Mouse (Mus musculus): ENCODE data around the gene Phtf2. TPM values are rescaled to one million over a fixed set of nuclear protein-coding genes. Genes with fewer than 3 reads are reported as not detected.
"Not testable (repeated sequence)": the region's sequence is repeated elsewhere in the genome, so short reads cannot be mapped to it uniquely, and the experiment has no call there.

Phtf2 gene
- polyA plus RNA-seq, 1 experiment from 2014 or later, result 18.2 TPM

GRCm38 (mm10) chr5:20720201-20720900 is 161.6 kb downstream of the Phtf2 start:
- Histone ChIP-seq H3K36me3 (ENCODE audit: control insufficient read depth, insufficient read depth, low read length) (no peaks in the 10 kb centered on the region), H3K4me1 (replicated peaks; ENCODE audit: control insufficient read depth, insufficient read depth, low read length) (no peaks in the 10 kb centered on the region), H3K4me2 (no peak overlapping the region), H3K4me3 (ENCODE audit: low read depth, low read length) (no peak overlapping the region), H3K9me3 (ENCODE audit: control insufficient read depth, low read length) (no peaks in the 10 kb centered on the region), H3K9ac (ENCODE audit: low read depth, low read length) (no peak overlapping the region), H3K27me3 (replicated peaks; ENCODE audit: control insufficient read depth, insufficient read depth, low read length) (no peaks in the 10 kb centered on the region), H3K27ac (ENCODE audit: low read depth, low read length) (no peak overlapping the region)
- DNase-seq (ENCODE audit: low spot score) (no peak), ATAC-seq (replicated peaks; ENCODE audit: low FRiP score) (no peak)
- 71% methylated on average over 4 of the region's 4 CpGs for WGBS

DNA sequence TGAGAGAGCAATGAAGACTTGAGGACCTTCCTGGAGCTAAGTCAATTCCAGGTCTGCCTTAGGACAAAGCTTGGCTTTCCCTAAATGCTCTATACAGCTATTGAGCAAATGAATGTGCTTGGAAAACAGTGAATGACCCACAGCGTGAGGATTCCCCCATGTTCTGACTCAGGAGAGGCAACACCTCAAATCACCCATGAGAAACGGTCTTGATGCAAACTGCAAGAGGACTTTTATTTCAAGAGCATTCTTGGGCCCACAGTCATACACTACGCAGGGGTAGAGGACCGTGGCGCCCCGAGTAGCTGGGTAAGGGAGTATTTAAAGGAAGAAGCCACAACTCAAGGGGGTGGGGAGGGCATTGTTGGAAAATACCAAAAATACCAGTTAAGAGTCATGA is 165.9 kb downstream of the Phtf2 start:
- not testable (repeated sequence) for ATAC-seq (replicated peaks; ENCODE audit: low FRiP score); H3K27ac ChIP-seq (ENCODE audit: low read depth, low read length); H3K9me3 ChIP-seq (ENCODE audit: control insufficient read depth, low read length); H3K4me3 ChIP-seq (ENCODE audit: low read depth, low read length); H3K36me3 ChIP-seq (ENCODE audit: control insufficient read depth, insufficient read depth, low read length); DNase-seq (ENCODE audit: low spot score); H3K4me1 ChIP-seq (replicated peaks; ENCODE audit: control insufficient read depth, insufficient read depth, low read length); H3K4me2 ChIP-seq; H3K9ac ChIP-seq (ENCODE audit: low read depth, low read length); H3K27me3 ChIP-seq (replicated peaks; ENCODE audit: control insufficient read depth, insufficient read depth, low read length)
- 81% methylated on average over 6 of the region's 6 CpGs for WGBS

GRCm38 (mm10) chr5:20714619-20715018 is 167.3 kb downstream of the Phtf2 start:
- not testable (repeated sequence) for H3K27me3 ChIP-seq (replicated peaks; ENCODE audit: control insufficient read depth, insufficient read depth, low read length); H3K4me2 ChIP-seq; ATAC-seq (replicated peaks; ENCODE audit: low FRiP score); DNase-seq (ENCODE audit: low spot score); H3K9ac ChIP-seq (ENCODE audit: low read depth, low read length); H3K27ac ChIP-seq (ENCODE audit: low read depth, low read length); H3K9me3 ChIP-seq (ENCODE audit: control insufficient read depth, low read length); H3K36me3 ChIP-seq (ENCODE audit: control insufficient read depth, insufficient read depth, low read length); H3K4me1 ChIP-seq (replicated peaks; ENCODE audit: control insufficient read depth, insufficient read depth, low read length); H3K4me3 ChIP-seq (ENCODE audit: low read depth, low read length)
- WGBS, result 79% methylated on average over 1 of the region's 1 CpGs

DNA sequence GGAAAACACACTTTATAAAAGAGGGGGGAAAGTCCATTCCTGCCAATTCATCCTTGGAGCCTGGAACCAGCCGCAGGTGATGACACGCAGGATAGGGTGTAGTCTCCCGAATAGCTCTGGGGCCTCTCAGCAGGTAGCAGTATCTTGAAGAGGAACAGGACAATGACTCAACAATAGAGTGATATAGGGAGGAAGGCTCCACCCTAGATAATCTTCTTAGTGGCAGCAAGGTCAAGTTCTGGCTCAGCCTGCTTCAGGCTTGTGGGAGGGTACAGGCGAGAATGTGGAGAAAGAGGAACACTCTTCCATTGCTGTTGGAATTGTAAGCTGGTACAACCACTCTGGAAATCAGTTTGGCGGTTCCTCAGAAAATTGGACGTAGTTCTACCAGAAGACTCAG is 171.1 kb downstream of the Phtf2 start:
- WGBS, result 75% methylated on average over 6 of the region's 6 CpGs
- not testable (repeated sequence) for H3K27me3 ChIP-seq (replicated peaks; ENCODE audit: control insufficient read depth, insufficient read depth, low read length)

More for the DNA sequence above, 171.1 kb downstream of the Phtf2 start:
- not testable (repeated sequence) for H3K4me3 ChIP-seq (ENCODE audit: low read depth, low read length); H3K27ac ChIP-seq (ENCODE audit: low read depth, low read length); H3K9ac ChIP-seq (ENCODE audit: low read depth, low read length); ATAC-seq (replicated peaks; ENCODE audit: low FRiP score); H3K9me3 ChIP-seq (ENCODE audit: control insufficient read depth, low read length); H3K36me3 ChIP-seq (ENCODE audit: control insufficient read depth, insufficient read depth, low read length); H3K4me1 ChIP-seq (replicated peaks; ENCODE audit: control insufficient read depth, insufficient read depth, low read length); DNase-seq (ENCODE audit: low spot score); H3K4me2 ChIP-seq

Other genes starting within 250 kb of the Phtf2 start
- gene Tmem60, start 67 bp upstream of the Phtf2 start, polyA plus RNA-seq (2014; fragmentation: Nextera tagmentation; extraction: Ambion mirVana), result 48.0 and 55.4 TPM in 2 replicates
- gene Rsbn1l, start 74.3 kb upstream of the Phtf2 start, polyA plus RNA-seq (2014; fragmentation: Nextera tagmentation; extraction: Ambion mirVana), result 10.2 and 11.0 TPM in 2 replicates
- gene Ptpn12, start 173.8 kb upstream of the Phtf2 start, polyA plus RNA-seq (2014; fragmentation: Nextera tagmentation; extraction: Ambion mirVana), result 19.0 and 23.3 TPM in 2 replicates